Mouse (Mus musculus): Measurements from ENCODE around the gene Opcml.

DNA sequence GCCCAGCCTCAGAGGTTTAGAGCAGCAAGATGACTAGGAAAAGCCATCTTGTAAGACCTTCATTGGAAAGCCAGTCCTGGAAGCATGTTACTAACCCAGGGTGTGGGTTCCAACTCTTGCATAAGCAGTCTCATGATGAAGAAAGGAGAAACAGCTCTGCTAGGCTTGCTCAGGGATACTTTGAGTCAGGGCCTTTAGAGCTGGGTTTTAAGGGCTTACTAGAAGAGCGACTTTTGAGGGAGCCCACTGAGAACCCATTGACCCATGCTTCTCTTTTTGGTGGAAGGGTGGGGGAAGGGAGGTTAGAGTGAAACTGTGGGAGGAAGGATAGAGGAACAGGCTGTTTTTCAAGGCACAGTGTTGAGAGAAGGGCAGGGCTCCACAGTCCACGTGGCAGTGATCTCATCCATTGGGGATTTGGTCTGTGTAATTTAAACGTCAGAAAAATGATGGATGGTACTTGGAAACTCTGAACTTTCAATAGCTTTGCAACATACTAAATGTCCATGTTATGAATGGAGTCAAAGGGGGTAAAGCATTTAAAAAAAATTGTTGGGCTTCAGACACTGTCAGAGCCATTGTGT is 22.7 kb downstream of the Opcml start:
- TF ChIP-seq MYOD1 (IDR thresholded peaks at IDR 0.05; ENCODE audit: control insufficient read depth in 1 of 3, insufficient read length in 2 of 3, low read depth in 2 of 3): no peak
- TF ChIP-seq POLR2AphosphoS2 (IDR thresholded peaks at IDR 0.05; ENCODE audit: insufficient read length, low read depth): no peak
- no peak for TF ChIP-seq CEBPB (IDR thresholded peaks at IDR 0.05; ENCODE audit: insufficient read depth, poor library complexity, severe bottlenecking)
- TF ChIP-seq POLR2A (IDR thresholded peaks at IDR 0.05; ENCODE audit: insufficient read length, low read depth): no peak
- peak; percentile 68 for TF ChIP-seq USF1 (IDR thresholded peaks at IDR 0.05; ENCODE audit: low read depth)
- no peak for TF ChIP-seq E2F4 (IDR thresholded peaks at IDR 0.05; ENCODE audit: insufficient read depth)
- TF ChIP-seq MAX (IDR thresholded peaks at IDR 0.05; ENCODE audit: low read depth): no peak
- TF ChIP-seq SRF (IDR thresholded peaks at IDR 0.05; ENCODE audit: control insufficient read depth, insufficient read length, low read depth): no peak
- no peak for TF ChIP-seq TCF12 (IDR thresholded peaks at IDR 0.05; ENCODE audit: insufficient read depth, poor library complexity, severe bottlenecking)
- TF ChIP-seq REST (IDR thresholded peaks at IDR 0.05; ENCODE audit: insufficient read depth, insufficient read length): no peak
- TF ChIP-seq MYOG (IDR thresholded peaks at IDR 0.05; ENCODE audit: control insufficient read depth in 1 of 3, insufficient read depth in 1 of 3, insufficient read length in 2 of 3, low read depth in 2 of 3): no peak
